Mouse (Mus musculus) hindbrain, embryonic 11.5 days (tissue): Measurements from ENCODE around the gene Tapbpl. TPM values are rescaled to one million over a fixed set of nuclear protein-coding genes. Genes with fewer than 3 reads are reported as not detected.
A peak's percentile ranks its signal among the peaks of the same experiment; 100 is the strongest.

Source experiments
- ATAC-seq: fragments of 200-750 bp; cut with Nextera tagmentation; 2 replicates; pipeline ENCODE4 v1.8.0; 2017; ENCODE audit warnings: mild to moderate bottlenecking, moderate TSS enrichment, moderate library complexity; ENCODE audit not compliant: low FRiP score
- DNase-seq: peaks from one replicate; pipeline ENCODE4 v3.0.0-alpha.2; 2015; ENCODE audit warnings: low spot score
- H3K27ac ChIP-seq: fragments of 300-500 bp; sonication (generic); 2 replicates; pipeline ENCODE4 v1.5.1; 2014; ENCODE audit warnings: mild to moderate bottlenecking, low read depth, low read length
- H3K27me3 ChIP-seq: fragments of 300-500 bp; sonication (generic); 2 replicates; pipeline ENCODE4 v1.6.1; 2014; ENCODE audit warnings: mild to moderate bottlenecking, low read length, moderate library complexity, mixed read lengths; ENCODE audit not compliant: control insufficient read depth, insufficient read depth
- H3K36me3 ChIP-seq: fragments of 300-500 bp; sonication (generic); 2 replicates; pipeline ENCODE4 v1.6.1; 2014; ENCODE audit warnings: mild to moderate bottlenecking, low read length, moderate library complexity, mixed read lengths; ENCODE audit not compliant: control insufficient read depth, insufficient read depth
- H3K4me1 ChIP-seq: fragments of 300-500 bp; sonication (generic); replicated peaks from 2 replicates; pipeline ENCODE4 v1.6.1; 2014; ENCODE audit warnings: low read length, mixed read lengths; ENCODE audit not compliant: control insufficient read depth, insufficient read depth
- H3K4me2 ChIP-seq: fragments of 300-500 bp; sonication (generic); replicated peaks from 2 replicates; pipeline ENCODE4 v1.6.1; 2014; ENCODE audit warnings: mild to moderate bottlenecking, low read depth, low read length
- H3K4me3 ChIP-seq: fragments of 300-500 bp; sonication (generic); 2 replicates; pipeline ENCODE4 v1.5.1; 2014; ENCODE audit warnings: low read depth, low read length
- H3K9ac ChIP-seq: fragments of 300-500 bp; sonication (generic); 2 replicates; pipeline ENCODE4 v1.6.1; 2014; ENCODE audit warnings: low read depth, low read length
- H3K9me3 ChIP-seq: fragments of 300-500 bp; sonication (generic); 2 replicates; pipeline ENCODE4 v1.6.1; 2016; ENCODE audit warnings: low read length; ENCODE audit not compliant: control insufficient read depth
- WGBS: fragments of 180-500 bp; shearing (Covaris S2); extraction: QIAGEN DNeasy Blood & Tissue Kit; methylation state at CpG from one replicate; pipeline ENCODE4 v1.1.7; 2014; 5-methylcytosine and 5-hydroxymethylcytosine counted together
- polyA plus RNA-seq: library from polyadenylated mRNA; unstranded; fragments of >200 nt; fragmentation: Nextera tagmentation; extraction: Ambion mirVana; gene quantifications from 2 replicates; pipeline ENCODE4 v1.2.1, GENCODE M21; 2014

The Tapbpl gene
- polyA plus RNA-seq, 1 experiment from 2014 or later = 2.2 TPM

DNA sequence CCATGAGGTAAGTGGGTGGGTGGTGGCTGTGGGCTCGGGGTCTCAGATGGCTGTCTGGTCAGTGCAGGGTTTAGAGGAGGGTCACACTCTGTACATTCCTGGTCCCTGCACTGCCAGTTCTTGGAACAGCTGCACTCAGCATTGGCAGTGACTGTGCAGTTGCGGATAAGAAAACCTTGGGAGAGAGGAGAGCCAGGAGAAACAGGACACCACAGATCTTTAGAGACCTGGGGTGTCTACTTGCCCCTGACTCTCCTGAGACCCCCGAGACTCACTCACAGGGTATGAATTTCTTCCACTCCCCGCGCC, 2.8 kb upstream of the Tapbpl start:
- Histone ChIP-seq H3K36me3 (no peaks in the 10 kb centered on the region), H3K27ac (no peak overlapping the region), H3K9me3 (no peaks in the 10 kb centered on the region), H3K9ac (no peak overlapping the region), H3K4me1 (peaks cover 3% of the 10 kb centered on the region; the same call in 1 of the 2 replicates), H3K4me2 (no peak overlapping the region), H3K4me3 (no peak overlapping the region), H3K27me3 (no peaks in the 10 kb centered on the region)
- 83% methylated on average over 5 of the region's 5 CpGs for WGBS
- no peak for ATAC-seq
- no peak for DNase-seq

DNA sequence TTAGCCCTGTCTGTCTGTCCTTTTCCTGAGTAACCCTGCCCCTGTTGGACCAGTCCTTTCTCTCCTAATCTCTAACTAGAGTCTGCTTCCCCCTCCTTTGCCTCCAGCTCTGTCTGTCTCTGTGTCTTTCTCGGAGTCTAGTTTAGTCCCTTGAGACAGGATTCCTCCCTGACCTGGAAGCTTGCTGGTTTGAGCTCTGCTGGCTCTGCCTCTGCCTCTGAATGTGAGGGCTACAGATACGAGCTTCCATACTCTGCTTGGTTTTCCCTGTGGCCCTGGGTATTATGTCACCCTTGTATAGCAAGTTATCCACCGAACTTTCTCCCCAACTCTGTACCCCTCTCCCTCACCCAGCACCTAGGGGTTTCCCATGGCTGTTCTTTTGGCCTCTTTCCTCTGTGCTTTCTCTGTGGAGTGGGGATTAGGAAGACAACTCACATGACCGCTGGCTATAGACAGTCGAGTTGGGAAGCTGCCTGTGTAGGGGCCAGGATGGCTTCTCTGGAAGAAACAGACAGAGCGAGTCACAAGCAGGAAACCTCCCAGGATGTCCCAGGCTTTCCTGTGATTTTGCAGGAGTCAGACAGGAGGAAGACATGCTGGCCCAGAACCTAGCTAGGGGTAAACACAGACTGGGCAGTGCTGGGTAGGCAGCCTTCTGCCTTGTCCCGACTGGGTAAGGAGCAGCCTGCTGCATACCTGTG, 2.3 kb upstream of the Tapbpl start:
- Histone ChIP-seq H3K27me3 (no peaks in the 10 kb centered on the region), H3K9me3 (no peaks in the 10 kb centered on the region), H3K4me3 (no peak overlapping the region), H3K9ac (no peak overlapping the region), H3K27ac (no peak overlapping the region), H3K36me3 (no peaks in the 10 kb centered on the region), H3K4me2 (no peak overlapping the region), H3K4me1 (peaks cover 3% of the 10 kb centered on the region; the same call in 1 of the 2 replicates)
- ATAC-seq (no peak), DNase-seq (no peak)
- 76% methylated on average over 7 of the region's 7 CpGs for WGBS

DNA sequence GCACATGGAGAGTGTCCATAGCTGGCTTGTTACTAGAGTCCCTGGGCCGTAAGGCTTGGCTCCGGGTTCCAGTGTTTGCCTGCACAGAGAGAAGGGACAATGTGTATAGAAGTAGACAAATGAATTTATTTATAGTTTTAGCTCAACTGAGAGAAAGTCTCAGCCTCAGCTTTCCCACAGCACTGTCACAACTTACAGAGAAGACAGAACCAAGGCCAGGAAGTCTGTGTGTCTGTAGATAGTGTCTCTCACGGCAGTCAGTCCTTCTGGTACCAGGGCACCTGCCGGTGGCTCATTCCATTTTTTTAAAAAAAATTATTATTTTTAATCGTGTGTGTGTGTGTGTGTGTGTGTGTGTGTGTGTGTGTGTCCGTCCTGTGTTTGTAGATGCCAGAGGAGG, 856 bp upstream of the Tapbpl start:
- no peak overlapping the region for H3K4me2 ChIP-seq
- H3K36me3 ChIP-seq = no peaks in the 10 kb centered on the region
- ATAC-seq (no peak), DNase-seq (no peak)
- no peaks in the 10 kb centered on the region for H3K9me3 ChIP-seq
- no peak overlapping the region for H3K9ac ChIP-seq
- H3K27ac ChIP-seq = no peak overlapping the region
- H3K4me3 ChIP-seq = no peak overlapping the region
- H3K4me1 ChIP-seq = peaks cover 3% of the 10 kb centered on the region; the same call in 1 of the 2 replicates
- no peaks in the 10 kb centered on the region for H3K27me3 ChIP-seq
- WGBS = 83% methylated on average over 6 of the region's 6 CpGs

DNA sequence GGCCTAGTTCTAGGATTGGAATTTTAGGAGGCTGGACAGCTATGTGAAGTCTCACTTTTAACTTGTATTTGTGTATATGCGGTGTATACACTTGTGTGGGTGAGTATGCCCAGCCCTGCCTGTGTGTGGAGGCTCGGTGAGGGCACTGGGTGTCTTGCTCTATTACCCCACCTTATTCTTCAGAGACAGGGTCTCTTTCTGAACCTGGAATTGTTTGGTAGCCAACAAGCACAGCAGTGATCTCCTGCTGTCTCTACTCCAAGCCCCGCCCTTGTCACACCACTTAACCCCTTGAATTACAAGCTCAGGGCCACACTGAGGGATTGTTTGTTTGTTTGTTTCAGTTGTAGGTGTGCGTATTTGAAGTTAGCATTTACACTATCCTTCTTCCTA, 381 bp upstream of the Tapbpl start:
- peaks cover 3% of the 10 kb centered on the region; the same call in 1 of the 2 replicates for H3K4me1 ChIP-seq
- peak overlapping the region; percentile 78 for H3K4me2 ChIP-seq
- no peak overlapping the region for H3K27ac ChIP-seq
- ATAC-seq (no peak), DNase-seq (no peak)
- no peaks in the 10 kb centered on the region for H3K36me3 ChIP-seq
- H3K27me3 ChIP-seq = no peaks in the 10 kb centered on the region
- peak overlapping the region; percentile 72; the same call in 1 of the 2 replicates for H3K9ac ChIP-seq
- no peaks in the 10 kb centered on the region for H3K9me3 ChIP-seq
- H3K4me3 ChIP-seq = no peak overlapping the region
- 58% methylated on average over 4 of the region's 4 CpGs for WGBS

DNA sequence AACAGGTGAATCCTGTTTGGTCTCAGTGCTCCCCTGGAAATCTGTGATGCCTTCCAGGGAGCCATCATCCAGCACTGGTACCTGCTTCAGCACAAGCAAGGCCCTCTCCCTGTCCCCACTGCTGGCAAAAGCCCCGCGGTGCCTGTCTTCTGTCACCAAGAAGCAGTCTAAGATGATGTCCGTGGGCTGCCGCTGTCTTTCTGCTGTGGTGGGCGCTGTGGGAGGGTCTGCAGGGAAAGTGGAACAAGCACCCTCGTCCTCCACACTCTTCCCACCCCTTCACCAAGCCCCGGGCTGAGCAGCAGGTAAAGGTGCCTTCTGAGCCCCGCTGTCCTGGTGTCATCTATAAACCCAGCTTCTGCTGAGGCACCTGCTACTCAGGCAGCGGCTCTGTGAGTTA, 1.1 kb downstream of the Tapbpl start:
- ATAC-seq (no peak), DNase-seq (no peak)
- no peaks in the 10 kb centered on the region for H3K36me3 ChIP-seq
- no peaks in the 10 kb centered on the region for H3K9me3 ChIP-seq
- H3K4me2 ChIP-seq = no peak overlapping the region
- 60% methylated on average over 9 of the region's 9 CpGs for WGBS
- no peak overlapping the region for H3K4me3 ChIP-seq
- peaks cover 3% of the 10 kb centered on the region; the same call in 1 of the 2 replicates for H3K4me1 ChIP-seq
- no peak overlapping the region for H3K9ac ChIP-seq
- H3K27me3 ChIP-seq = no peaks in the 10 kb centered on the region
- no peak overlapping the region for H3K27ac ChIP-seq

DNA sequence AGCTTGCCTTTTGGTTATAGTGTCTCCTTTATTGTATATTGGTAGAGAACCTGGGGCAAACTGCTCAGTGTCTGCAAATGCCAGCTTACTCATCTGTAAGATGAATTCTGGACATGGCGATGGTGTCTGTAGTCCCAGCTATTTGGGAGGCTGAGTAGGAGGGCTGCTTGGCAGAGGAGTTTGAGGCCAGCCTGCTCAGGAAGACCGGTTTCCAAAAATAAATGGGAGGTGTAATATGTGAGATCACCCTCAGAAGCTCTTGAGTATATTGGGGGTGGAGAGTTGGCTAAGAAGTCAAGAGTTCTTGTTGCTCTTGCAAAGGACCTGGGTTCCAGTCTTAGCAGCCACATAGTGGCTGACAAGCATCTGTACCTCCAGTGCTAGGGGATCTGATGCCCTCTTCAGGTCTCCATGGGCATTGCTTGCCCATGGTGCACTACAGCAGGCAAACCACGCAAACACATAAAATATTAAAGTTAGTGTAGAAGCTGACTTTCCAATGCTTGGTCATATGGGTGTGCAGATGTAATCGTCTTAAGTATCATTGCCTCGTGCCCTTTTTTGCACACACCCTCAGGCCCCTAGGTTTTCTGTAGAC, 6.0 kb downstream of the Tapbpl start:
- Histone ChIP-seq H3K27ac (no peak overlapping the region), H3K9me3 (no peaks in the 10 kb centered on the region), H3K4me2 (no peak overlapping the region), H3K27me3 (no peaks in the 10 kb centered on the region), H3K4me1 (no peaks in the 10 kb centered on the region), H3K4me3 (no peak overlapping the region), H3K9ac (no peak overlapping the region), H3K36me3 (no peaks in the 10 kb centered on the region)
- ATAC-seq (no peak), DNase-seq (no peak)
- WGBS = 83% methylated on average over 5 of the region's 5 CpGs

DNA sequence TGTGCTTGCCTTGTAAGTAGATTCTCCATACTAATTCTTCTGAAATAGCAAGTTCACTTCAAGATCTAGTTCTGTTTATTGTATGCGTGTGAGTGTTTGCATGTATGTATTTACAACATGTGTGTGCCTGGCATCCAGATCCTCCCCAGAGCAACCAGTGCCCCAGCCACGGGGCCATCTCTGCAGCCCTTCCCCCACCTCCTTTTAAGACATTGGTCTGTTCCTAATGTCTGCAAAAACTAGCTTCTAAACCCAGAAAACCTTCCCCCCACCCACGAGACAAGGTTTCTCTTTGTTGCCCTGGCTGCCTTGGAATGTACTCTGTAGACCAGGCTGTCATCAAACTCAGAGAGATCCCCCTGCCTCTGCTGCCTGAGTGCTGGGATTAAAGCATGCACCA, 9.1 kb downstream of the Tapbpl start:
- H3K9ac ChIP-seq = no peak overlapping the region
- H3K4me3 ChIP-seq = no peak overlapping the region
- DNase-seq (no peak), ATAC-seq (no peak)
- H3K27me3 ChIP-seq = no peaks in the 10 kb centered on the region
- H3K36me3 ChIP-seq = no peaks in the 10 kb centered on the region
- no peak overlapping the region for H3K27ac ChIP-seq
- H3K4me2 ChIP-seq = no peak overlapping the region
- WGBS = 84% methylated on average over 3 of the region's 3 CpGs
- H3K4me1 ChIP-seq = no peaks in the 10 kb centered on the region
- H3K9me3 ChIP-seq = no peaks in the 10 kb centered on the region

DNA sequence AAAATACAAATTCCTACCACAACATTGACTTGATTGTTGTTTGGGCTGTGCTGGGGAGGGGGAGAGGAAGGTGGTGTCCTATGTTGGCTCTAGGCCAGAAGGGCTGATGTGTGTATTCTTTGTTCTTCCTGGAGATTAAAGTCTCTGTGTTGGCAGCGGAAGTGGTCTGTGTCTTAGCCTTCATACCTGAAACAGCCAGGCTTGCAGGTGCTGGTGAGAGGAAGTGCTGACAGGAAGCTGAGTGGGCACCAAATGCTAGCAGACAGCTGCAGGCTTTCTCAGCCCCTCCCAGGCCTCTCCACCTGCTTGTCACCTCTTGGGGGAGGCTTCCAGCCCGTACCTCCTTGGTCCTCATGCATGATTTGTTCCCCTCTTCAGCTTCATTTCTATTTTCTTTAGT, 9.5 kb downstream of the Tapbpl start:
- WGBS = 74% methylated on average over 2 of the region's 2 CpGs
- H3K27me3 ChIP-seq = no peaks in the 10 kb centered on the region
- no peaks in the 10 kb centered on the region for H3K4me1 ChIP-seq
- H3K36me3 ChIP-seq = no peaks in the 10 kb centered on the region
- H3K9ac ChIP-seq = no peak overlapping the region
- no peak overlapping the region for H3K27ac ChIP-seq
- no peak overlapping the region for H3K4me3 ChIP-seq
- H3K4me2 ChIP-seq = no peak overlapping the region
- DNase-seq (no peak), ATAC-seq (no peak)
- no peaks in the 10 kb centered on the region for H3K9me3 ChIP-seq

DNA sequence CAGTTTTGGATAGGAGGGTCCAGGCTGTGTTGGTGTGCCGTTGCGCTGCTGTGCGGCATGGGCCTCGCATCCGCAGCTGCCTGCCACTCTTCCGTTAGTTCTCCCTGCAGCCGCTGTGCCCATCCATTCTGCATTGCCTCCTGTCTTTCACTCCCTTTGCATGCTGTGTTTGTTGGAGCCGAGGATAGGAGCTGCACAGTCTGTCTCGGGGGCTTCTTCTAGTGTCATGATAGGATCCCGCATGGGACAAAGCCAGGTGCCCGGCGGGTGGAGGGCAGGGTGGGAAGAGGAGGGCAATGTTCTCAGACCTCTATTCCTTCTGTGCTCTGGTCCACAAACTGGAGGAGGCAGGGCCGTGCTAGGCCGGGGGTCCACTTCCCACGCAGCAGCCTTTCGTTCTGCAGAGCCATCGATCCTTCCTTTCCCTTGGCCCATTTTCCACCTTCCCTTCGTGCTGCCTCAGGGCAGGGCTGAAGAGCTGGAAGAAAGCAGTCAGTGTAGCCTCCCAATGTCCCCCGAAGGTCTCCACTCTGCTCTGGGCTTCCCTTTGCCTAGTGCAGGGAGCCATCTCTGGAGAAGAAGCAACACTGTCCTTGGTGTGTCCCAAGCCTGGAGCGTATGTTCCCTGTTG, 10.4 kb downstream of the Tapbpl start:
- no peak overlapping the region for H3K27ac ChIP-seq
- H3K9me3 ChIP-seq = no peaks in the 10 kb centered on the region
- H3K4me1 ChIP-seq = no peaks in the 10 kb centered on the region
- H3K27me3 ChIP-seq = no peaks in the 10 kb centered on the region
- no peak overlapping the region for H3K4me2 ChIP-seq
- DNase-seq = no peak
- H3K9ac ChIP-seq = no peak overlapping the region
- no peaks in the 10 kb centered on the region for H3K36me3 ChIP-seq
- WGBS = 89% methylated on average over 19 of the region's 20 CpGs
- ATAC-seq = no peak
- H3K4me3 ChIP-seq = no peak overlapping the region
